Mouse (Mus musculus): ENCODE data around the gene Gm11042.

Gene Gm11042

DNA sequence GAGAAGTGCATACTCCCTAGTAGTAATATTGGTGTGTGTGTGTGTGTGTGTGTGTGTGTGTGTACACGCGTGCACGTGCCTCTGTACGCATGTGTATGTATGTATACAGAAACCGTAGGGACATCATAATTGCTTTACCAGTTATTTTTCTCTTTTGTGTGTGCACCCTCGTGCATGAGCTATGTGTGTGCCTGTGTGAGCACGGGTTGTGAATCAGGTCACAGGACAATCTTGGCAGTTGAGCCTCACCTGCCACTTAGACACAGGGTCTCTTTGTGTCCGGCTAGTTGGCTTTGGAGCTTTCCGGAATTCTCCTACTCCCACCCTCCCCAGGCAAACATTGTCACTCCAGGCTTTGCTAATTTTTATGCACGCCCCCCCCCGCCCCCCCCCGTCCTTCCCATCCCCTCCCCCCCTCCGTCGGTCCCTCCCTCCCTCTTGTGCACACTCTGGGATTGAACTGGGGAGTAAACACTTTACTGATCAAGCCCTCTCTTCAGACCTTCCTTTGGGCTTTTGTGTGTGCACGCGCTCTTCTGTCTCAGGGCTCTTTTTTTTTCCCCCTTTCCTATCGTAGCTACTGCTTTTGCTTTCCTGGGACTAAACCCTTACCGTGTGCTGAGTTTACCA is at the start of gene Gm11042:
TSS of gene Gm11042 (minus strand) at position 51 of the 630 bp plus-strand sequence.
- no peak for DNase-seq (ENCODE audit: low read depth)

GRCm38 (mm10) chr12:74364477-74364876 is 48.3 kb upstream of the Gm11042 start:
- DNase-seq (ENCODE audit: low read depth) = no peak

- no peak for DNase-seq (ENCODE audit: low read depth)
These were observed 46.9 kb upstream of the Gm11042 start for GRCm38 (mm10) chr12:74363076-74363475.

DNA sequence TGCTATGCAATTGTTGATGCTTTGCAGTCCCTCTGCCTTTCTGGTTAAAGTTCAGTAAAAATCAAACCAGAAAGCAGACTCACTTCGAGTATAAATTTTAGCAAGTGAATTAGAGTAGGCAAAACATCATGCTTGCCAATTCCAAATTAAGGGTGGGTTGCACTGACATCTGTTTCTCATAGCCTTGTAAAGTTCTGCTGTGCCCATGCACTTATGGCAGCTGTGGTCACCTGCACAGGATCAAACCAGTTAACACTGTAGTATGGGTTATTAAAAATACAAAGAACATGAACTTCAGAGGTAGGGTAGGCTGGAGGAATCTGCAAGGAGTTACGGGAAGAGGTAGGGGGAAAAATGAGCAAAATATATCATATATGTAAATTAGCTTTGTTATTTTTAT is 46.3 kb upstream of the Gm11042 start:
- no peak for DNase-seq (ENCODE audit: low read depth)

GRCm38 (mm10) chr12:74359791-74360190 is 43.6 kb upstream of the Gm11042 start:
- no peak for DNase-seq (ENCODE audit: low read depth)

DNA sequence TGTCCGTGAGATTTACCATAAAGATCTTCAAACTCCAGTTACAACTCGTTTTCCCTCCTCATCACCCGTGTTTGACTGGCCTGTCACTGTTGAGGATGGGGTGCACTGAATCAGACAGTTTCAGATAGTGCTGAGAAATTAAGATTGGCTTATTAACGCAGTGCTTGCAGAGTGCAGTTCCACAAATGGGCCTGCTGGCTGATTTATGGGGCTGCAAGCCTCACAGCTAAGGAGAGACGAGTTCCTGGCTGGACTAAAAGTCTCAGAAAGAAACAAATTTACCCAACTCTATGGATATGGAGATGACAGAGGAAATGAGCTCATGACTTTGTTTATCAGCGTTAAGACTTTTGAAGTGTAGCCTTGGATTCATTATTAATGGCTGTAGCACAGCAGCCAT is 41.6 kb upstream of the Gm11042 start:
- no peak for DNase-seq (ENCODE audit: low read depth)

DNA sequence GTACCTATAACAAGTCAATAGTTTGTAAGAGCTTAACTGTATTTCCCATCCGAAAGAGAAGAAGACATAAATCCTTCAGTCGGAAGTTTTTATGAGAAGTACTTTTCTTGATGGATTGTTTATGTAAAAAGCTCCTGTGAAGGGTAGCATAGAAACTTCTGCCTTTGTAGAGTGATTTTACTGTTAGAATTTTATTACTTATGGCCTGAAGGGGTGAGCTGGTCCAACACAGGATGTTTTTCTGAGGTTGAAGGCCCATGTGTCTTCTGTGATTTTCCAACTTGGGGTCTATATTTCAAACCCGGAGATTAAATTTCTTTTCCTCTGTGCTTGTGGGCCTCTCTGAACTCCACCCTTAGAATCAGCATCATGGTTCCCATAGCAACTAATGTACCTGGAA is 26.5 kb upstream of the Gm11042 start:
- no peak for DNase-seq (ENCODE audit: low read depth)

GRCm38 (mm10) chr12:74340070-74340469 is 23.9 kb upstream of the Gm11042 start:
- DNase-seq (ENCODE audit: low read depth) = no peak

DNA sequence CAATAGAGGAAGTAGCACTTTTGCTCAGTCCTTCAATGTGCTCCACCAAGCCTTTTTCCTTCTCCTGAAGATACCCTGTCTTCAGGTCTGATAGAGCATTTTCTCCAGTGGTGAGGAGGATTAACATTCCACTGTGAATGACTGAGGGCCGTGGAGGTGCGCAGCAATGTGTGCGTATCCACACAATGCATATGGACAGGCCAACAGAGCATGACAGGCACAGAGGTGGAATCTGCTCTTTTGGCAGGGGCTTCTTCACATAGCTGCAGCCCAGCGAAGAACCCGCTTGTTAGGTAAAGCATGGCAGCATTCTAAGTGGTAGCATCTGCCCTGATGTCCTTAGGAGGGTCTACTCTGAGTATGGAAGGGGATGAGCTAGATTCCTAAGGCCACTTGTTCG is 17.5 kb upstream of the Gm11042 start:
- DNase-seq (ENCODE audit: low read depth) = no peak

DNA sequence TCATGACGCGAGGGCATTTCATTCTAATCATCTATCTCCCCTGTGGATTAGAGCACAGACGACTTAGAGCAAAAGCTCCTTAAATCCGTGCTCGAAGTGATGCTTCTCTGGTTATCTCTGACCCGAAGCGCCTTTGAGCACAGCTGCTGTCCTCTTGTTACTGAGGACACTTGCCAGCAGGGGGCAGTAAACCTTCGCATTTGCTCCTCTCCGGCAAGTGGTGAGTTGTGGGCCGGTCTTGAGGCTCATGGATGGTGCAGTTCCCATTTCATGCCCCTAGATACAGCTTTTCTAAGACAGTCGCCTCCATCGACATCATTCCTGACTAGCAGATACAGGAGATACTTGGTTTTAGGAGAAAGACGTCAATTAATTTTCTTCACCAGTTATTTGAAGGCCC is 16.8 kb upstream of the Gm11042 start:
- peak; percentile 11 for DNase-seq (ENCODE audit: low read depth)

DNA sequence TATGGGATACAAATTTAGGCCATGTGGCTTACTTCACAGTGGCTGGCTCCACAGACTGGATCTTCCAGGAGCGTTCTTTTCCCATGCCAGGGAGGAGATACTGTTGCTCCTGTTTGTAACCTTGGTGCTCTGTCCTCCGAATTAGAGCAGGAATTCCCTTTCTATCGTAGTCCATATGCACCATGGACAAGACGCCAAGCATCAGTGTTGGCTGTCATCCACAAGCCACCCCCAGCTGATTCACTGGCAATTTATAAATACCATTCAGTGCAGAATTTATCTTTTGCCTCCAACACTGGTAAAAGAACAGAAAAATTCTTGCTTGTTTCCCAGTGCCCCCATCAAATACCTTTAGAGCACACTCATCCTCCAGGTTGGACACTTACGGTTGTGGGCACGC is 13.6 kb upstream of the Gm11042 start:
- DNase-seq (ENCODE audit: low read depth) = no peak

GRCm38 (mm10) chr12:74326644-74327043 is 10.4 kb upstream of the Gm11042 start:
- DNase-seq (ENCODE audit: low read depth) = no peak

DNA sequence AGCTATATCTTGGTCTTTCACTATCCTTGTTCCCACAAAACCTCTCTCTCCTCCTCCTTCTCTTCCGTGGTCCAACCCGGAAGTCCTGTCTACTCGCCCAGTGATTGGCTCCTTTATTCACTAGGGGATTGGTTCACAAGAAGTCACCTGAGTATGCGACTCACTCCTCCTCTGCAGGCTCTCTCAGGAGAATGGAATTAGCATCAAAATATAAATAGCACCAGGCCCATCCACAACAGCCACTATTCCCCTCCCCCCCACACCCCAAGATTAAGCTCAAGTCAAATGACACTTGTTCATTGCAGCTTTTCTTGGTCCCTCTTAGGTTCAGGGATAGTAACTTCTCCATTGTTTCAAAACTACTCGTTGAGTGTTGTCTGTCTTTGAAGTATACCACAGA is 5.8 kb upstream of the Gm11042 start:
- no peak for DNase-seq (ENCODE audit: low read depth)

- no peak for DNase-seq (ENCODE audit: low read depth)
These were observed 4.1 kb upstream of the Gm11042 start for GRCm38 (mm10) chr12:74320318-74320717.

GRCm38 (mm10) chr12:74316989-74317759 is 980 bp upstream of the Gm11042 start:
- DNase-seq (ENCODE audit: low read depth) = peak; percentile 66

GRCm38 (mm10) chr12:74315221-74315620 is 973 bp downstream of the Gm11042 start:
- no peak for DNase-seq (ENCODE audit: low read depth)

DNA sequence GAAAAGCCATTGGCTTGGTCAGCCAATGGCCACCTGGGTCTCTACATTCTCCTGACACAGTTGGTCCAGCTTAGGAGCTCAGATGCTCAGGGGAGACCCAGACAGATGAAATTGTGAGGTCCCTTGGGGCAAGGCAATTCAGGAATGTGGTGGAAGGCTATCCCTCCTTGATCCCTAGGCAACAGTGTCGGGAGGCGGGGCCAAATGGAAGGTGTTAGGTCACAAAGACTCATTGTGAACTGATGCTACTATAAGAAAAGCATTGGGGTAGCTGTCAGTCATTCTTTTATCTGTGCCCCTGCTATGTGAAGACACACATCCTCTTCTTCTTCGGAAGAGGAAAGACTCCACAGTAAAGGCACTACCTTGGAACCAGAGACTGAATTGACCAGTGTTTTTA is 3.6 kb downstream of the Gm11042 start:
- no peak for DNase-seq (ENCODE audit: low read depth)

GRCm38 (mm10) chr12:74303418-74304294 is 12.5 kb downstream of the Gm11042 start:
- no peak for DNase-seq (ENCODE audit: low read depth)

DNA sequence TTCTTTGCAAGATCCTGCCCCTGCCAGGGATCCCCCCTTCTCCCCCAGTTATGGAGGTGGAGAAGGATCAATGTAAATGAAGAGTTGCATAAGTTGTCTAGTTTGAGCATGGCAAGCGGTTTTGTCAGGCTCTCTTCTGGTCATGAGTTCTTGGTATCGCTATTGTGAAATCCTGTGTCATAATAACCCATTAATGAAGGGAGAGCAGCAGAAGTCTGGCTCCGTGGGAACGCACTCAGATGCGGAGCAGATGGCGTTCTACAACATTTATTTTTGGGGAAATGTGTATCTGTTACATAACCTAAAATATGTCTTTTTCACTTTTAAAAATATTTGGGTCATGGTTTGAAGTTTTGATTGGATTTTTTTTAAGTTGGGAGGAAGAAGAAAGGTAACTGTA is 14.6 kb downstream of the Gm11042 start:
- no peak for DNase-seq (ENCODE audit: low read depth)

DNA sequence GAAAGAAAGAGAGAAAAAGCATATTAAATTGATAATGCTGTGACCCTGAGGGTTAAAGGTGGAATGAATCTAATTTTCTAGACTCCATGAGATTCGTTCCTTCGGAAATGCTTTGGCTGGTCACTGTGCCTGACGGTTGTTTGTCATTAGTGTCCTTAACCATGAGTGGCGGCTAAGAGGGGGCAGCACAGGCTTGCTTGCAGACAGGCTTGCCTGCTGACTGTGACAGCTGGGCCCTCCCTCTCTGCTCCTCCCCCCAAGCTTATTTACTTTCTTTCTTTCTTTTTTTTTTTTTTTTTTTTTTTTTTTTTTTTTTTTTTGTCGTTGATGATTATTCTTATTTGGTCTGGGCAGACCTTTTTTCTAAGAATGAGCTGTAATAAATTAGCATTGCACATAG is 19.8 kb downstream of the Gm11042 start:
- no peak for DNase-seq (ENCODE audit: low read depth)

DNA sequence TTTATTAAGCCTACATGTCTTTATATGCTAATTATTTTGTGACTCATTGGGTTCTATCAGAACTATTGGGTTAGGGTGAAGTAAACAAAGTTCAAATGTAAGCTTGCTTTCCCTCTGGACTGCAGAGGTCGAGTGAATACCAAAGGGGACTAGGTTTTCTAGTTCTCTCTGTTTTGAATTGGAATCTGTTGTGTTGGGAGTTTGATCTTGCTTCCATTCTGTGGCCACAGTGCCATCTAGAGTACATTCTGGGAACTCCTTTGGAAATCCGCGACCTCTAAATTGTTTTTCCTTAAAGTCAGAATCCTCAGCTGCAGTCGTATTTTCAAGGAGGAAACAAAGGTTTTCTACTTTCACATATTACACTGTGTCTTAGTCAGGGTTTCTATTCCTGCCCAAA is 22.6 kb downstream of the Gm11042 start:
- peak; percentile 30 for DNase-seq (ENCODE audit: low read depth)

GRCm38 (mm10) chr12:74290983-74291382 is 25.2 kb downstream of the Gm11042 start:
- DNase-seq (ENCODE audit: low read depth) = no peak

DNA sequence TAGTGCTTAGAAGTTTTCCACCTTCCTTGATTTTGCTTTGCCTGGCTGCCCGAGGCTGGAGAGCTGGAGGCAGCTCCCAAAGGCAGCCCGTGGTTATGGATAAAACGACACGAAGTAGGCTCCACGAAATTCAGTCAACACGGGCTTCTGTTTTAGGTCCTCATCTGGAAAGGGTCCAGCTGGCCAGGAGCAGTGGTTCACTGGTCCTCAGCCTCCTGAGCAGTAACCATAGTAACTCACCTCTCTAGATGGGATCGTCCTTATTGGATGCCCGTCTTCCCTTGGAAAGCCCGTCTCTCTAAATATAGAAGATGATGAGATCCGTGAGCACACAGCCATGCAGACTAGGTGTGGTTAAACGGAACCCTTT is 31.5 kb downstream of the Gm11042 start:
- no peak for DNase-seq (ENCODE audit: low read depth)

Data from fibroblast of lung, adult 2 months (primary cell).